9 mouse cellular contexts compared by ENCODE assay signal in the genomic region with DNA sequence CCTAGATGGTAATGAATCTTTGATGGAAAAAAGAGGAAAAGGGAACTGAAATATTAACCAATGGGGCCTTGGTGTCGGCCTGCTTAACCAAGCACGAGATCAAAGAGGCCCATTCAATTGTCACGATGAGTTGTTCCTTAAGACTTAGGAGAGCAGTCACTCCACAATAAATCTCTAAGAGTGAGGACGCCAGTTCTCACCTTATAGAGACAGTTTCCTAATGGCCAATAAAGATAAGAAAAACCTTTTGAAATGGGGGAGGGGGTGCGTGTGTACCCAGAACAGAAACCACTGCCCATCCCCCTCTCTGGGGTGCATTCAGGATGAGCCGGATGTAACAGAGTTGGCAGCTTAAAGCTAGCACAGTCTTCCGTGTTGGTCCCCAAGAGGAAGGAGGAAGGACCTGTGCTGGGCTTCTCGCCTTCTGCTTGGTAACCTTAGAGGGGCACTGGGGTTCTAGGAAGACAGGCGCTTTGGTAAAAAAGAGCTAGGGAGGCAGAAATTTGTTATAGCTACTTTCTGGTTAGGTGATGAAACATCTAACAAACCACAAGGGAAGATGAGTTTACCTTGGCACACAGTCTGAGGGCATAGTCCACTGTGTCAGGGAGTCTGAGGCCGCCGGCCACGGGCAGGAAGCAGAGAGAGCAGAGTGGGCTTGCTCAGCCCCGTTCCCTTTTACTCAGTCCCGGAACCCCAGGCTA. TPM values are rescaled to one million over a fixed set of nuclear protein-coding genes. Genes with fewer than 3 reads are reported as not detected.
DNase-seq lines count a peak whose midpoint lies in the region; ATAC-seq and TF ChIP-seq lines count a peak whose summit lies in the region.
"Had no signal": no experiment of that assay in that cellular context is flagged by ENCODE, and none has a peak within 500 bp of the region (broad histone marks: within the 10 kb centered on the region; RNA-seq: fewer than 3 reads in every experiment).

No protein-coding gene starts in this region.

- no peak for TF ChIP-seq CTCF in midbrain, postnatal 0 days (IDR thresholded peaks at IDR 0.05)
- no peak for TF ChIP-seq CTCF in intestine, postnatal 0 days (IDR thresholded peaks at IDR 0.05; ENCODE audit: low read depth)

- H3K9ac ChIP-seq in midbrain, embryonic 11.5 days (ENCODE audit: low read length): no peak overlapping the region
- no peak overlapping the region for H3K9ac ChIP-seq in midbrain, postnatal 0 days (replicated peaks; ENCODE audit: low read length, poor library complexity, severe bottlenecking)
- H3K9ac ChIP-seq in intestine, postnatal 0 days (ENCODE audit: low read depth, low read length): no peak overlapping the region
- H3K9ac ChIP-seq in liver, embryonic 16.5 days (ENCODE audit: low read depth, low read length): no peak overlapping the region
- H3K9ac ChIP-seq: embryonic facial prominence, embryonic 13.5 days had no signal

- ATAC-seq in midbrain, embryonic 11.5 days (ENCODE audit: low FRiP score): peak; percentile 44; the same call in 1 of the 2 replicates
- no peak for ATAC-seq in midbrain, postnatal 0 days (ENCODE audit: low FRiP score)
- ATAC-seq in intestine, postnatal 0 days: peak; percentile 63
- ATAC-seq in liver, embryonic 16.5 days (ENCODE audit: low read depth): peak; percentile 32; the same call in 1 of the 2 replicates

- peak; percentile 85 for DNase-seq in midbrain, embryonic 11.5 days (ENCODE audit: low spot score, missing footprints)
- no peak for DNase-seq in midbrain, postnatal 0 days (ENCODE audit: low spot score)
- DNase-seq in thymus, postnatal 36 days: peak; percentile 50 to 68
- no peak for DNase-seq in ovary, postnatal 14 days (ENCODE audit: low spot score)
- DNase-seq in neural tube, embryonic 10.5 days (ENCODE audit: extremely low spot score, low spot score): no peak
- DNase-seq in urinary bladder, postnatal 14 days (ENCODE audit: low spot score): no peak

- peaks cover 10% of the 10 kb centered on the region; the same call in 1 of the 2 replicates for H3K4me1 ChIP-seq in midbrain, embryonic 11.5 days (ENCODE audit: control insufficient read depth, insufficient read depth, low read length)
- peaks cover 8% of the 10 kb centered on the region; the same call in 1 of the 2 replicates for H3K4me1 ChIP-seq in midbrain, postnatal 0 days (ENCODE audit: insufficient read depth, low read length)
- H3K4me1 ChIP-seq in intestine, postnatal 0 days (replicated peaks; ENCODE audit: control insufficient read depth, insufficient read depth, low read length): peaks cover 5% of the 10 kb centered on the region; the same call in 1 of the 2 replicates
- peaks cover 50% of the 10 kb centered on the region for H3K4me1 ChIP-seq in liver, embryonic 16.5 days (ENCODE audit: control insufficient read depth, low read depth, low read length)
- H3K4me1 ChIP-seq: embryonic facial prominence, embryonic 13.5 days had no signal

- no peaks in the 10 kb centered on the region for H3K9me3 ChIP-seq in midbrain, embryonic 11.5 days (ENCODE audit: control insufficient read depth, low read length)
- H3K9me3 ChIP-seq in midbrain, postnatal 0 days (ENCODE audit: low read length): no peaks in the 10 kb centered on the region
- no peaks in the 10 kb centered on the region for H3K9me3 ChIP-seq in intestine, postnatal 0 days (ENCODE audit: control insufficient read depth)
- H3K9me3 ChIP-seq in liver, embryonic 16.5 days (replicated peaks; ENCODE audit: control insufficient read depth, low read length): no peaks in the 10 kb centered on the region
- H3K9me3 ChIP-seq: embryonic facial prominence, embryonic 13.5 days had no signal

- H3K27ac ChIP-seq in midbrain, embryonic 11.5 days (ENCODE audit: low read depth, low read length): no peak overlapping the region
- no peak overlapping the region for H3K27ac ChIP-seq in midbrain, postnatal 0 days (ENCODE audit: low read depth, low read length)
- peak overlapping the region; percentile 81 for H3K27ac ChIP-seq in intestine, postnatal 0 days (ENCODE audit: low read depth, low read length)
- H3K27ac ChIP-seq in liver, embryonic 16.5 days (ENCODE audit: low read length): peak overlapping the region; percentile 68
- H3K27ac ChIP-seq: embryonic facial prominence, embryonic 13.5 days had no signal

- no peak overlapping the region for H3K4me2 ChIP-seq in midbrain, embryonic 11.5 days
- H3K4me2 ChIP-seq in midbrain, postnatal 0 days (ENCODE audit: low read depth, low read length, poor library complexity, severe bottlenecking): no peak overlapping the region
- H3K4me2 ChIP-seq in intestine, postnatal 0 days (replicated peaks; ENCODE audit: low read depth): peak overlapping the region; percentile 21
- peak overlapping the region; percentile 25; the same call in 1 of the 2 replicates for H3K4me2 ChIP-seq in liver, embryonic 16.5 days (ENCODE audit: low read depth, low read length)
- H3K4me2 ChIP-seq: embryonic facial prominence, embryonic 13.5 days had no signal

- H3K27me3 ChIP-seq in midbrain, embryonic 11.5 days (ENCODE audit: control insufficient read depth, insufficient read depth, low read length): no peaks in the 10 kb centered on the region
- no peaks in the 10 kb centered on the region for H3K27me3 ChIP-seq in midbrain, postnatal 0 days (ENCODE audit: insufficient read depth, low read length)
- no peaks in the 10 kb centered on the region for H3K27me3 ChIP-seq in intestine, postnatal 0 days (replicated peaks; ENCODE audit: control insufficient read depth, insufficient read depth, low read length)
- H3K27me3 ChIP-seq in liver, embryonic 16.5 days (ENCODE audit: control insufficient read depth, insufficient read depth, low read depth, low read length): no peaks in the 10 kb centered on the region
- H3K27me3 ChIP-seq: embryonic facial prominence, embryonic 13.5 days had no signal

- 58% methylated on average over 14 of the region's 14 CpGs for WGBS in midbrain, embryonic 11.5 days
- WGBS in midbrain, postnatal 0 days: 57% methylated on average over 14 of the region's 14 CpGs
- WGBS in intestine, postnatal 0 days: 24% methylated on average over 14 of the region's 14 CpGs
- WGBS in liver, embryonic 16.5 days (ENCODE audit: insufficient replicate concordance): 19% methylated on average over 14 of the region's 14 CpGs

- H3K36me3 ChIP-seq in midbrain, embryonic 11.5 days (ENCODE audit: control insufficient read depth, insufficient read depth, low read length): no peaks in the 10 kb centered on the region
- H3K36me3 ChIP-seq in midbrain, postnatal 0 days (ENCODE audit: insufficient read depth, low read length): no peaks in the 10 kb centered on the region
- no peaks in the 10 kb centered on the region for H3K36me3 ChIP-seq in intestine, postnatal 0 days (ENCODE audit: control insufficient read depth, insufficient read depth)
- no peaks in the 10 kb centered on the region for H3K36me3 ChIP-seq in liver, embryonic 16.5 days (ENCODE audit: control insufficient read depth, insufficient read depth)
- H3K36me3 ChIP-seq: embryonic facial prominence, embryonic 13.5 days had no signal

- H3K4me3 ChIP-seq in midbrain, embryonic 11.5 days (ENCODE audit: low read depth, low read length): no peak overlapping the region
- H3K4me3 ChIP-seq in midbrain, postnatal 0 days (ENCODE audit: low read depth, low read length): no peak overlapping the region
- H3K4me3 ChIP-seq in intestine, postnatal 0 days (ENCODE audit: low read depth, low read length): no peak overlapping the region
- H3K4me3 ChIP-seq in liver, embryonic 16.5 days (ENCODE audit: low read depth, low read length): no peak overlapping the region
- H3K4me3 ChIP-seq: embryonic facial prominence, embryonic 13.5 days had no signal

RNA-seq across cellular contexts. Expression of a gene that starts 22.5 kb away (rescaled TPM):
- polyA plus RNA-seq in midbrain, embryonic 11.5 days (2014; fragmentation: Nextera tagmentation; extraction: Ambion mirVana): 3.6 TPM in 2 replicates
- 11.5 and 22.1 TPM in 2 replicates for total RNA-seq in midbrain, postnatal 0 days (2014; rRNA removed)
- 4.8 and 6.3 TPM in 2 replicates for polyA plus RNA-seq in midbrain, postnatal 0 days (2015; fragmentation: Nextera tagmentation; extraction: Ambion mirVana)
- polyA plus RNA-seq in intestine, postnatal 0 days (2015; fragmentation: Nextera tagmentation; extraction: Ambion mirVana): 129 and 143 TPM in 2 replicates
- polyA plus RNA-seq in liver, embryonic 16.5 days (2015; fragmentation: Nextera tagmentation; extraction: Ambion mirVana): 32.0 and 33.4 TPM in 2 replicates

RNA-seq across cellular contexts. Expression of a gene that starts 22.7 kb away (rescaled TPM):
- 2.9 and 4.7 TPM in 2 replicates for polyA plus RNA-seq in midbrain, embryonic 11.5 days (2014; fragmentation: Nextera tagmentation; extraction: Ambion mirVana)
- 6.6 and 6.9 TPM in 2 replicates for total RNA-seq in midbrain, postnatal 0 days (2014; rRNA removed)
- 5.1 and 6.0 TPM in 2 replicates for polyA plus RNA-seq in midbrain, postnatal 0 days (2015; fragmentation: Nextera tagmentation; extraction: Ambion mirVana)
- 50.9 and 54.4 TPM in 2 replicates for polyA plus RNA-seq in intestine, postnatal 0 days (2015; fragmentation: Nextera tagmentation; extraction: Ambion mirVana)
- 3.2 and 3.8 TPM in 2 replicates for polyA plus RNA-seq in liver, embryonic 16.5 days (2015; fragmentation: Nextera tagmentation; extraction: Ambion mirVana)

Comparison
In these comparisons a context has a peak if more than half of its experiments do, and no peak if none do; other contexts are left out.
1. DNase-seq: peak in midbrain, embryonic 11.5 days (single experiment) and thymus, postnatal 36 days (2 of 2); none in midbrain, postnatal 0 days (single experiment), ovary, postnatal 14 days (single experiment), neural tube, embryonic 10.5 days (single experiment) and urinary bladder, postnatal 14 days (single experiment).
2. H3K27ac ChIP-seq: peak in intestine, postnatal 0 days (single experiment) and liver, embryonic 16.5 days (single experiment); none in midbrain, embryonic 11.5 days (single experiment) and midbrain, postnatal 0 days (single experiment).
3. H3K4me2 ChIP-seq: peak in intestine, postnatal 0 days (single experiment) and liver, embryonic 16.5 days (single experiment); none in midbrain, embryonic 11.5 days (single experiment) and midbrain, postnatal 0 days (single experiment).